Mouse (Mus musculus) retina, postnatal 7 days (tissue): ENCODE measurements around the gene Scamp2.

Experiments
- DNase-seq: peaks from one replicate; pipeline ENCODE4 v3.0.0-alpha.2; 2012; ENCODE audit warnings: low read depth, low spot score

Gene Scamp2

DNA sequence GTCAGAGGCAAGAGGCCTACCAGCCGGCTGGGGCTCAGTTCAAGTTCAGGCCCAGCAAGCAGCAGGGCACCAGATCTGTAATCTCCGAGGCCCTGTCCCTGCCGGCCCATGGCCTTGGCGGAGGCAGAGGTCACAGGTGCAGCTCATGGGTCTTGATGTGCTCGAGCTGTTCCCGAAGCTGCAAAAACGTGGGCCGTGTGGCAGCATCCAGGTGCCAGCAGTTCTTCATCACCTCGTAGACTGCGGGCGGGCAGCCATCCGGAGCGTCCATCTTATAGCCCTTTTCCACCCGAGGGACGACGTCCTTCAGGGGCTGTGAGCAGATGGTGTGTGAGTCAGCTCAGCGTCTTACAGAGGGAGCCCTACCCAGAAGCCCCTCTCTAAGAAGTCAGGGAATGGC is 66.4 kb downstream of the Scamp2 start:
- DNase-seq, result no peak

DNA sequence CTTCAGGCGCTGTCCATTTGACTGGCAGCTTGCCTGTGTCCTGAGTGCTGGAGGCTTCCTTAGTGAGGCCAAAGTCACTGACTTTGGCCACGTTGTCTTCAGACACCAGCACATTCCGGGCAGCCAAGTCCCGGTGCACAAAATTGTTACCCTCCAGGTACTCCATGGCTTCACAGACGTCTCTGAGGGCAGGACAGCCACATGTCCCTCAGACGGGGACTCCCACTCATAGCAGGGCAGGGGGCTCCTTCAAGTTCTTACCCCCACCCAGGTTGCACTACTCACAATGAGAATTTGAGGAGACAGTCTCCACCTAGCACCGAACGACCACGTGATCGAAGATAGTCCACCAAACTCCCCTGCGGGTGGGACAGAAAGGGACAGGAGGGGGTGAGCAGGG is 67.1 kb downstream of the Scamp2 start:
- DNase-seq, result no peak

GRCm38 (mm10) chr9:57628717-57629116 is 68.0 kb downstream of the Scamp2 start:
- no peak for DNase-seq

DNA sequence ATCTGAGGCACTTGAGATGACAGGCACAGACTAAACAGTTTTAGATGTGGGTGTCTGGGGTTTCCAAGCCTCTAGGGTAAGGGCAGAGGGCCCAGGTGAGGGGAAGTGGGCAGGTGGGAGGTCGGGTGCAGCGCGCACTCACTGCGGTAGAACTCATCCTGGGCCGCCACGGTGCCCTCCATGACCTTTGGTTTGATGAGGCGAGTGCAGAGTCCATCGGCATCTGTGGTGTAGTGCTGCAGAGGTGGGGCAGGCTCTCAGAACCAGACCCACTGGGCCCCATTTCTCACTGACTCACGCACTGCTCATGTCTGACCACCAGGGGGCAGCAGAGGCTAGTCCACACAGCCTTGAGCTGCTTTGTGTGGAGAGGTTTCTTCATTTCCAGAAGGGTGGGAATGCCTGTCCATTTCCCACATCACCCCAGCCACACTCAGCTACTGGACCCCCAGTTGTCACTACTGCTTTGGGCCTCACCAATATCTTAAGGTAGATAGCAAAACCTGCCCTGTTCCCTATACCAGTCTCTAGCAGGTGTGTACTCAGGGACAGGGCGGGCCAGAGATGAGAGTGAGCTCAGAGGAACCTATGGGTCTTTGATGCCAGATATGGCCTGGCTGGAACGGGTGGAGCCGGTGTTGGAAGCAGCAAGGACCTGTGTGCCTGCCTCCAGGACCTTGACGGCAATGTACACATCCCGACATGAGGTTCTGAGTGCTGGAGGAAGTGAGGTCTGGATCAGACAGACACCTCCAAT is 68.6 kb downstream of the Scamp2 start:
- DNase-seq, result peak; percentile 73

GRCm38 (mm10) chr9:57633481-57634024 is 72.8 kb downstream of the Scamp2 start:
- no peak for DNase-seq

DNA sequence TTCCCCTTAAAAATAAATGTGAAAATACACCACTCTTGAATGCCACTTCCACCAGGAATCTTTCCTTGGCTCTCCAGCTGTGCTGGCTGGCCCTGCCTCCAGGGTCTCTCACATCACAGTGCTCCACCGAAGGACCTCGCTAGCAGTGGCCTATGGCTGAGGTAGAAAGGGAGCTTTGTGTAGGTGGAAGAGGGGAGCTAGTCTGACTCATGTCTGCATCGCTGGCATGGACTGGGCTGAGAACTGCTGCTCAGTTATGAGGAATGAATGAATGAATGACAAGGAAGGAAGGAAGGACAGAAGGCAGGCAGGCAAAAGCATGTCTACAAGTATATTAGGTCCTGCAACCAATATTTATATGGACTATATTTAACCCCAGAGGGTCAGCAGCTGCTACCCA is 76.5 kb downstream of the Scamp2 start:
- no peak for DNase-seq

GRCm38 (mm10) chr9:57637741-57638322 is 77.1 kb downstream of the Scamp2 start:
- no peak for DNase-seq
